Mouse (Mus musculus) intestine, postnatal 0 days (tissue): Measurements from ENCODE around the gene Ppp2r3a. TPM values are rescaled to one million over a fixed set of nuclear protein-coding genes. Genes with fewer than 3 reads are reported as not detected.
A peak's percentile ranks its signal among the peaks of the same experiment; 100 is the strongest.

Experiments
- ATAC-seq: fragments of 200-750 bp; cut with Nextera tagmentation; 2 replicates; pipeline ENCODE4 v1.8.0; 2017; ENCODE audit warnings: mild to moderate bottlenecking, moderate TSS enrichment, moderate library complexity
- H3K27ac ChIP-seq: fragments of 300-500 bp; sonication (generic); 2 replicates; pipeline ENCODE4 v1.5.1; 2014; ENCODE audit warnings: mild to moderate bottlenecking, low read depth, low read length, moderate library complexity
- H3K27me3 ChIP-seq: fragments of 300-500 bp; sonication (generic); replicated peaks from 2 replicates; pipeline ENCODE4 v1.6.1; 2014; ENCODE audit warnings: low read length, mixed read lengths; ENCODE audit not compliant: control insufficient read depth, insufficient read depth
- H3K36me3 ChIP-seq: fragments of 300-500 bp; sonication (generic); 2 replicates; pipeline ENCODE4 v1.6.1; 2014; ENCODE audit warnings: mild to moderate bottlenecking, moderate library complexity; ENCODE audit not compliant: control insufficient read depth, insufficient read depth
- H3K4me1 ChIP-seq: fragments of 300-500 bp; sonication (generic); replicated peaks from 2 replicates; pipeline ENCODE4 v1.6.1; 2014; ENCODE audit warnings: antibody characterized with exemption, low read length, mixed read lengths; ENCODE audit not compliant: control insufficient read depth, insufficient read depth
- H3K4me2 ChIP-seq: fragments of 300-500 bp; sonication (generic); replicated peaks from 2 replicates; pipeline ENCODE4 v1.6.1; 2014; ENCODE audit warnings: low read depth, mild to moderate bottlenecking, moderate library complexity
- H3K4me3 ChIP-seq: fragments of 300-500 bp; sonication (generic); 2 replicates; pipeline ENCODE4 v1.5.1; 2014; ENCODE audit warnings: low read depth, low read length
- H3K9ac ChIP-seq: fragments of 300-500 bp; sonication (generic); 2 replicates; pipeline ENCODE4 v1.6.1; 2014; ENCODE audit warnings: mild to moderate bottlenecking, low read depth, low read length
- H3K9me3 ChIP-seq: fragments of 300-500 bp; sonication (generic); 2 replicates; pipeline ENCODE4 v1.6.1; 2016; ENCODE audit warnings: mixed run types; ENCODE audit not compliant: control insufficient read depth
- CTCF ChIP-seq: sonication (generic); IDR thresholded peaks from 2 replicates; pipeline ENCODE4 v1.5.1; 2016; ENCODE audit warnings: low read depth, mild to moderate bottlenecking, control low read depth, antibody characterized with exemption, moderate library complexity
- WGBS: fragments of 180-500 bp; shearing (Covaris S2); extraction: QIAGEN DNeasy Blood & Tissue Kit; methylation state at CpG from one replicate; pipeline ENCODE4 v1.1.7; 2014; 5-methylcytosine and 5-hydroxymethylcytosine counted together
- polyA plus RNA-seq: library from polyadenylated mRNA; unstranded; fragments of >200 nt; fragmentation: Nextera tagmentation; extraction: Ambion mirVana; gene quantifications from 2 replicates; pipeline ENCODE4 v1.2.1, GENCODE M21; 2015

Ppp2r3a gene
- polyA plus RNA-seq, 1 experiment from 2014 or later, result 4.5 TPM

- no peak for TF ChIP-seq CTCF
- Histone ChIP-seq H3K4me3 (no peak overlapping the region), H3K27me3 (no peaks in the 10 kb centered on the region), H3K27ac (no peak overlapping the region), H3K9ac (no peak overlapping the region), H3K9me3 (no peaks in the 10 kb centered on the region), H3K4me2 (no peak overlapping the region), H3K4me1 (no peaks in the 10 kb centered on the region), H3K36me3 (peaks cover 3% of the 10 kb centered on the region; the same call in 1 of the 2 replicates)
- 61% methylated on average over 6 of the region's 6 CpGs for WGBS
- ATAC-seq, result no peak
Measured at GRCm38 (mm10) chr9:101198804-101199203, 52.8 kb downstream of the Ppp2r3a start.

GRCm38 (mm10) chr9:101198261-101198660 is 53.3 kb downstream of the Ppp2r3a start:
- Histone ChIP-seq H3K4me2 (no peak overlapping the region), H3K9ac (no peak overlapping the region), H3K4me3 (no peak overlapping the region), H3K27ac (no peak overlapping the region), H3K4me1 (no peaks in the 10 kb centered on the region), H3K9me3 (no peaks in the 10 kb centered on the region), H3K36me3 (peaks cover 3% of the 10 kb centered on the region; the same call in 1 of the 2 replicates), H3K27me3 (no peaks in the 10 kb centered on the region)
- WGBS, result 61% methylated on average over 3 of the region's 3 CpGs
- no peak for ATAC-seq
- no peak for TF ChIP-seq CTCF

DNA sequence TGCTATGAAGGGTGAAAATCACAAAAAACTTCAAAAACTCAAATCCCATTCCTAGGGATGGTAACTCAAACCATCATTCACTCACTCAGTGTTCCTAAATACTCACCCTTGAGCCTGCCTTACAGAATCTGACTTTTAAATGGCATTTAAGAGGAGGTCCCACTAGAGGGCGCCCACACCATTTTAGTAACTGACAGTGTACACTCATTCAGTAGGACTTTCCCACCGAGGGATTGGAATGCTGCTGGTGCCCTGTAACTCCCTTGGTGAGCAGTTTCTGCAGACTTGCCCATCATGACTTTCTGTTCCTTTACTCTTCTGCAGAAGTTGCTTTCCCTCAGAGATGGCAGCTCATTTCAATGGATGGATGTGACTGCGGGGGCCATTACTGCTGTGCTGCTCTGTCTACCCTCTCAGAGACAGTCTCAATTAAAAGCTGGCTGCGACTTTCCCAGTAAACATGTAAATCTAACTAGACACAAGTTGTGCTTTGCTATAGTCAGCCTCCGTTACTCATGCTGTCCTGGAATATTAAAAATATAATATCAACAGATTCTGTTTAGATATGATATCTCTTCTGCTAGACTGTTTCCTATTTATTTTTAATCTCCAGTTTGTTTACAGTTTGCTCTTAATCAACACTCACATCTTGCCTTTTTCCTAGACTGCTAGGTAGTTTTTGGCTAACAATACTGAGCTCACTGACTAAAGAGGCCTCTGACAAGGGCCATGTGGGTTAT is 69.5 kb downstream of the Ppp2r3a start:
- WGBS, result 38% methylated on average over 5 of the region's 5 CpGs
- Histone ChIP-seq H3K4me1 (no peaks in the 10 kb centered on the region), H3K4me2 (no peak overlapping the region), H3K9ac (no peak overlapping the region), H3K27me3 (no peaks in the 10 kb centered on the region), H3K36me3 (peaks cover 20% of the 10 kb centered on the region; the same call in 1 of the 2 replicates), H3K9me3 (no peaks in the 10 kb centered on the region), H3K4me3 (no peak overlapping the region), H3K27ac (no peak overlapping the region)
- peak; percentile 31; the same call in 1 of the 2 replicates for ATAC-seq
- peak; percentile 89 for TF ChIP-seq CTCF

- no peak overlapping the region for H3K27ac ChIP-seq
Measured at GRCm38 (mm10) chr9:101181291-101181690, 70.3 kb downstream of the Ppp2r3a start.

GRCm38 (mm10) chr9:101180234-101180633 is 71.4 kb downstream of the Ppp2r3a start:
- Histone ChIP-seq H3K9me3 (no peaks in the 10 kb centered on the region), H3K9ac (no peak overlapping the region), H3K4me1 (no peaks in the 10 kb centered on the region), H3K36me3 (peaks cover 22% of the 10 kb centered on the region; the same call in 1 of the 2 replicates), H3K4me3 (no peak overlapping the region), H3K4me2 (no peak overlapping the region), H3K27me3 (no peaks in the 10 kb centered on the region), H3K27ac (no peak overlapping the region)
- WGBS, result 66% methylated on average over 2 of the region's 2 CpGs
- ATAC-seq, result no peak
- TF ChIP-seq CTCF, result no peak

More at GRCm38 (mm10) chr9:101181291-101181690, 70.3 kb downstream of the Ppp2r3a start:
- H3K27me3 ChIP-seq, result no peaks in the 10 kb centered on the region
- no peaks in the 10 kb centered on the region for H3K9me3 ChIP-seq
- no peak overlapping the region for H3K4me2 ChIP-seq
- 69% methylated on average over 6 of the region's 6 CpGs for WGBS
- no peak for ATAC-seq
- TF ChIP-seq CTCF, result no peak
- peaks cover 24% of the 10 kb centered on the region; the same call in 1 of the 2 replicates for H3K36me3 ChIP-seq
- H3K9ac ChIP-seq, result no peak overlapping the region
- H3K4me3 ChIP-seq, result no peak overlapping the region
- no peaks in the 10 kb centered on the region for H3K4me1 ChIP-seq

DNA sequence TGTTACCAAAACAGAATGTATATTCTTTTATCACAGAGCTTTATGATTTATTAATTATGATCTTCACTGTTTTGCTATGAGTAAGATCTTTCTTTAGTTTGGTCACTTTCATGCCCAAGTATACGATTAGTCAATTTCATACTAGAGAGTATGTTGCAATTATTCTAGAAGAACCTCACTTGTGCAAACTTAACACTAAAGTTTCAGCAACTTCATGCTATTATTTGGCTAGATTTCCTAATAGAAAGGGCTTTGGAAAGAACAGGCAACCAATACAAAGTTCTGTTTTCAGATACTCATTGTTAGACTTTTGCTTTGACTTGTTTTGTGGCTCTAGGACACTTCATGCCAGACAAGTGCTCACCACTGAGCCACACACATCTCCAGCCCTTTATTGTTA is 91.0 kb downstream of the Ppp2r3a start:
- Histone ChIP-seq H3K27ac (no peak overlapping the region), H3K27me3 (no peaks in the 10 kb centered on the region), H3K4me2 (no peak overlapping the region), H3K36me3 (no peaks in the 10 kb centered on the region), H3K4me3 (no peak overlapping the region), H3K9me3 (no peaks in the 10 kb centered on the region), H3K4me1 (no peaks in the 10 kb centered on the region), H3K9ac (no peak overlapping the region)
- TF ChIP-seq CTCF, result no peak
- no peak for ATAC-seq
- WGBS, result 89% methylated on average over 1 of the region's 1 CpGs
